ENCODE assay signal across 8 mouse cellular contexts in genomic region chrX:163957381-163957780, GRCm38 (mm10). TPM values are rescaled to one million over a fixed set of nuclear protein-coding genes. Genes with fewer than 3 reads are reported as not detected.
A peak's percentile ranks its signal among the peaks of the same experiment; 100 is the strongest.
DNase-seq lines count a peak whose midpoint lies in the region; ATAC-seq and TF ChIP-seq lines count a peak whose summit lies in the region.

No protein-coding gene starts in this region.

- DNase-seq in lung, adult 18-20 months: no peak
- no peak for DNase-seq in limb, embryonic 10.5 days (ENCODE audit: low spot score)
- no peak for DNase-seq in retina, postnatal 1 day
- no peak for DNase-seq in left cerebral cortex, adult 18-20 months (ENCODE audit: low spot score in 2 of 2)
- no peak for DNase-seq in gastrocnemius, postnatal 4 days (ENCODE audit: low spot score in 2 of 2)

- peak overlapping the region; percentile 78 for H3K4me3 ChIP-seq in lung, embryonic 16.5 days (ENCODE audit: low read length)
- H3K4me3 ChIP-seq in limb, embryonic 10.5 days: peak overlapping the region; percentile 69
- H3K4me3 ChIP-seq in olfactory bulb, adult 2 months (ENCODE audit: insufficient read depth, low read depth, low read length): peak overlapping the region; percentile 69

- peak overlapping the region; percentile 62 for H3K4me2 ChIP-seq in lung, embryonic 16.5 days (ENCODE audit: low read depth, low read length)

- ATAC-seq in lung, embryonic 16.5 days (ENCODE audit: low read depth): 0 out of 2 replicates have a peak, but pooled peaks have one; percentile 1
- ATAC-seq in erythroblast, adult 5-6 weeks (replicated peaks; ENCODE audit: low FRiP score, poor library complexity, severe bottlenecking): peak; percentile 28

- no peaks in the 10 kb centered on the region for H3K9me3 ChIP-seq in lung, embryonic 16.5 days (ENCODE audit: control insufficient read depth, low read length)
- no peaks in the 10 kb centered on the region for H3K9me3 ChIP-seq in limb, embryonic 10.5 days (replicated peaks)

- peak overlapping the region; percentile 99 for H3K27ac ChIP-seq in lung, embryonic 16.5 days (ENCODE audit: low read length)
- peak overlapping the region; percentile 95 for H3K27ac ChIP-seq in limb, embryonic 10.5 days
- no peak overlapping the region for H3K27ac ChIP-seq in olfactory bulb, adult 2 months (ENCODE audit: insufficient read depth, low read depth, low read length)

- H3K4me1 ChIP-seq in lung, embryonic 16.5 days (replicated peaks; ENCODE audit: control insufficient read depth, insufficient read depth, low read length): no peaks in the 10 kb centered on the region; the same call in 1 of the 2 replicates
- H3K4me1 ChIP-seq in limb, embryonic 10.5 days: no peaks in the 10 kb centered on the region
- 0 out of 2 replicates have a peak, but pooled peaks cover 3% of the 10 kb centered on the region for H3K4me1 ChIP-seq in olfactory bulb, adult 2 months (ENCODE audit: control insufficient read depth, insufficient read depth, low read length)

- H3K36me3 ChIP-seq in lung, embryonic 16.5 days (ENCODE audit: control insufficient read depth, insufficient read depth, low read length): peaks cover 12% of the 10 kb centered on the region; the same call in 1 of the 2 replicates
- H3K36me3 ChIP-seq in limb, embryonic 10.5 days: peaks cover 39% of the 10 kb centered on the region

- no peak for TF ChIP-seq CTCF in olfactory bulb, adult 2 months (IDR thresholded peaks at IDR 0.05; ENCODE audit: insufficient read depth, low read depth, low read length)

- 15% methylated on average over 12 of the region's 12 CpGs for WGBS in lung, embryonic 16.5 days
- 32% methylated on average over 12 of the region's 12 CpGs for WGBS in limb, embryonic 10.5 days
- 31% methylated on average over 12 of the region's 12 CpGs for whole genome bisulfite sequencing in olfactory bulb, adult 2 months

- no peak for TF ChIP-seq POLR2A in olfactory bulb, adult 2 months (IDR thresholded peaks at IDR 0.05; ENCODE audit: insufficient read depth, low read depth, low read length)

- H3K9ac ChIP-seq in lung, embryonic 16.5 days (ENCODE audit: low read length): peak overlapping the region; percentile 85

- no peaks in the 10 kb centered on the region; the same call in 1 of the 2 replicates for H3K27me3 ChIP-seq in lung, embryonic 16.5 days (ENCODE audit: control insufficient read depth, insufficient read depth, low read depth, low read length)
- peaks cover 88% of the 10 kb centered on the region for H3K27me3 ChIP-seq in limb, embryonic 10.5 days (ENCODE audit: low read depth, poor library complexity, severe bottlenecking)

RNA-seq across cellular contexts. Expression of gene Zrsr2, which starts 1.1 kb away (rescaled TPM):
- 45.2 and 51.0 TPM in 2 replicates for polyA plus RNA-seq in lung, embryonic 16.5 days (2015; fragmentation: Nextera tagmentation; extraction: Ambion mirVana)
- total RNA-seq in erythroblast, adult 5-6 weeks (2015; ENCODE audit: low replicate concordance): 4.8 and 22.4 TPM in 2 replicates
- total RNA-seq in erythroblast, adult 5-6 weeks (2017; ENCODE audit: low replicate concordance): 9.8 and 14.2 TPM in 2 replicates
- 68.1 and 70.2 TPM in 2 replicates for polyA plus RNA-seq in limb, embryonic 10.5 days (2016; fragmentation: Nextera tagmentation; extraction: Ambion mirVana)
- polyA plus RNA-seq in olfactory bulb, adult 2 months (2012; ENCODE audit: insufficient read depth, insufficient read length, low replicate concordance, missing spikeins): not detected in 2 replicates
- total RNA-seq in left cerebral cortex, adult 18-20 months (2021): 10 to 100 TPM; 49.5 to 58.6 TPM
- 10 to 100 TPM; 15.4 to 27.5 TPM for total RNA-seq in gastrocnemius, postnatal 4 days (2021)

RNA-seq across cellular contexts. Expression of gene Ap1s2, which starts 48.6 kb away (rescaled TPM):
- 25.5 and 27.5 TPM in 2 replicates for polyA plus RNA-seq in lung, embryonic 16.5 days (2015; fragmentation: Nextera tagmentation; extraction: Ambion mirVana)
- total RNA-seq in erythroblast, adult 5-6 weeks (2015; ENCODE audit: low replicate concordance): 45.4 and 45.5 TPM in 2 replicates
- total RNA-seq in erythroblast, adult 5-6 weeks (2017; ENCODE audit: low replicate concordance): 18.4 and 20.2 TPM in 2 replicates
- polyA plus RNA-seq in limb, embryonic 10.5 days (2016; fragmentation: Nextera tagmentation; extraction: Ambion mirVana): 13.4 and 17.9 TPM in 2 replicates
- not detected in 2 replicates for polyA plus RNA-seq in olfactory bulb, adult 2 months (2012; ENCODE audit: insufficient read depth, insufficient read length, low replicate concordance, missing spikeins)
- total RNA-seq in left cerebral cortex, adult 18-20 months (2021): 10 to 100 TPM; 35.5 to 38.8 TPM
- 10 to 100 TPM; 20.8 to 29.0 TPM for total RNA-seq in gastrocnemius, postnatal 4 days (2021)
